In the genomic region with DNA sequence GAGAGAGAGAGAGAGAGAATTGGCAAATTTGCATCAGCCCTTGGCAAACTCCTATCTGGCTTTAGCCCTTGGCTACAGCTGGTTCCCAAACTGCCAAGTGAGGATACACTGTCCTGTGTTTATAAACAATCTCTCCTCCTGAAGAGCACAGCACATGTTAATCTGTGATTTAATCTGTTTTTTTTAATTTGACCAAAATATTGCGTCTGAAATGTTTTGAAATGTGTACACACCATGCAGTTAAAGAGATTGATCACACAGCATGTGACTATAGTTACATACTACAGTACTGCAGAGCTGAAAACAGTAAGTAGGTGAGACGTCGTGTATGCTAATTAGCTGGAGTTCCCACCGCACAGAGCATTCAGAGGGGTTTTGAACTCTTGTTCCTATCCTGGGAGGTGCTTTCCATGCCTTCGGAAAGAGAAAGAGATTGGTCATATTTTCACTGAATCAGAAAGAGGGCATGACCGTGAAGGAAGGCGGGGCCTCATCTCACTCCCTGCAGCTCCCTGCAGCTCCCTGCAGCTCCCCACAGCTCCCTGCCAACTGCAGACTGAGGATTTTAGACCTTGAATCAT, we compare ENCODE assay signal across 8 mouse cellular contexts. TPM values are rescaled to one million over a fixed set of nuclear protein-coding genes. Genes with fewer than 3 reads are reported as not detected.
DNase-seq lines count a peak whose midpoint lies in the region; ATAC-seq and TF ChIP-seq lines count a peak whose summit lies in the region.

No protein-coding gene starts in this region.

- no peak for TF ChIP-seq CTCF in liver, adult 2 months (IDR thresholded peaks at IDR 0.05; ENCODE audit: low read depth, low read length)

- no peaks in the 10 kb centered on the region for H3K27me3 ChIP-seq in forebrain, embryonic 13.5 days
- H3K27me3 ChIP-seq in forebrain, embryonic 12.5 days, result no peaks in the 10 kb centered on the region
- H3K27me3 ChIP-seq in liver, adult 2 months (ENCODE audit: control insufficient read depth, insufficient read depth, low read length), result no peaks in the 10 kb centered on the region
- H3K27me3 ChIP-seq in liver, embryonic 12.5 days (replicated peaks), result no peaks in the 10 kb centered on the region

- peaks cover 4% of the 10 kb centered on the region; the same call in 1 of the 2 replicates for H3K4me1 ChIP-seq in forebrain, embryonic 13.5 days
- H3K4me1 ChIP-seq in forebrain, embryonic 12.5 days, result peaks cover 10% of the 10 kb centered on the region
- no peaks in the 10 kb centered on the region for H3K4me1 ChIP-seq in liver, adult 2 months (ENCODE audit: control insufficient read depth, insufficient read depth, low read length)
- H3K4me1 ChIP-seq in liver, embryonic 12.5 days, result no peaks in the 10 kb centered on the region

- H3K9me3 ChIP-seq in forebrain, embryonic 13.5 days (replicated peaks), result no peaks in the 10 kb centered on the region
- H3K9me3 ChIP-seq in forebrain, embryonic 12.5 days, result no peaks in the 10 kb centered on the region
- H3K9me3 ChIP-seq in liver, embryonic 12.5 days (replicated peaks), result no peaks in the 10 kb centered on the region

- no peaks in the 10 kb centered on the region for H3K79me2 ChIP-seq in liver, adult 2 months (ENCODE audit: control insufficient read depth, insufficient read depth, low read length)

- H3K4me3 ChIP-seq in forebrain, embryonic 13.5 days, result no peak overlapping the region
- no peak overlapping the region for H3K4me3 ChIP-seq in forebrain, embryonic 12.5 days (replicated peaks)
- no peak overlapping the region for H3K4me3 ChIP-seq in liver, adult 2 months (ENCODE audit: insufficient read depth, low read depth, low read length)
- no peak overlapping the region for H3K4me3 ChIP-seq in liver, embryonic 12.5 days

- H3K4me2 ChIP-seq in forebrain, embryonic 13.5 days, result no peak overlapping the region
- H3K4me2 ChIP-seq in forebrain, embryonic 12.5 days, result no peak overlapping the region
- H3K4me2 ChIP-seq in liver, embryonic 12.5 days, result no peak overlapping the region

- ATAC-seq in forebrain, embryonic 13.5 days, result peak; percentile 78
- ATAC-seq in forebrain, embryonic 12.5 days (ENCODE audit: low FRiP score), result no peak
- ATAC-seq in liver, embryonic 12.5 days, result no peak

- no peak overlapping the region for H3K9ac ChIP-seq in forebrain, embryonic 13.5 days
- H3K9ac ChIP-seq in forebrain, embryonic 12.5 days, result no peak overlapping the region
- no peak overlapping the region for H3K9ac ChIP-seq in liver, adult 2 months (ENCODE audit: low read depth, low read length)
- H3K9ac ChIP-seq in liver, embryonic 12.5 days, result no peak overlapping the region

- no peak overlapping the region for H3K27ac ChIP-seq in forebrain, embryonic 13.5 days
- H3K27ac ChIP-seq in forebrain, embryonic 12.5 days, result no peak overlapping the region
- H3K27ac ChIP-seq in liver, adult 2 months (replicated peaks; ENCODE audit: insufficient read depth, low read depth, low read length), result no peak overlapping the region
- no peak overlapping the region for H3K27ac ChIP-seq in liver, embryonic 12.5 days

- H3K36me3 ChIP-seq in forebrain, embryonic 13.5 days (ENCODE audit: poor library complexity, severe bottlenecking), result no peaks in the 10 kb centered on the region
- no peaks in the 10 kb centered on the region for H3K36me3 ChIP-seq in forebrain, embryonic 12.5 days (replicated peaks)
- H3K36me3 ChIP-seq in liver, adult 2 months (ENCODE audit: control insufficient read depth, insufficient read depth, low read length), result no peaks in the 10 kb centered on the region
- no peaks in the 10 kb centered on the region for H3K36me3 ChIP-seq in liver, embryonic 12.5 days

- DNase-seq in liver, adult 2 months (ENCODE audit: extremely low read depth, low read depth, low spot score), result peak; percentile 67
- DNase-seq in adipocyte (ENCODE audit: low spot score), result peak; percentile 85
- DNase-seq in induced T-regulatory cell, adult 2 months (ENCODE audit: low read depth), result peak; percentile 55
- no peak for DNase-seq in layer of hippocampus, postnatal 36 days
- DNase-seq in right cerebral cortex, adult 2 months (ENCODE audit: low spot score in 2 of 2), result no peak

- no peak for TF ChIP-seq POLR2A in liver, adult 2 months (IDR thresholded peaks at IDR 0.05; ENCODE audit: extremely low read depth, insufficient read depth, low read length)

- 29% methylated on average over 7 of the region's 7 CpGs for WGBS in forebrain, embryonic 13.5 days
- 32% methylated on average over 7 of the region's 7 CpGs for WGBS in forebrain, embryonic 12.5 days
- WGBS in liver, adult 2 months, result 22% methylated on average over 7 of the region's 7 CpGs
- 36% methylated on average over 7 of the region's 7 CpGs for WGBS in liver, embryonic 12.5 days (ENCODE audit: insufficient replicate concordance)

RNA-seq across cellular contexts. Expression of a gene that starts 24.2 kb away (rescaled TPM):
- polyA plus RNA-seq in forebrain, embryonic 13.5 days (2015; fragmentation: Nextera tagmentation; extraction: Ambion mirVana), result 0.04 and 0.08 TPM in 2 replicates
- 0.04 and 0.06 TPM in 2 replicates for polyA plus RNA-seq in forebrain, embryonic 12.5 days (2016; fragmentation: Nextera tagmentation; extraction: Ambion mirVana)
- total RNA-seq in liver, adult 2 months (2014; rRNA removed), result 0.28 and 0.74 TPM in 2 replicates
- polyA plus RNA-seq in liver, adult 2 months (2012; rRNA removed), result 0.11 and 0.27 TPM in 2 replicates
- 0.05 TPM in 1 of 2 replicates, not detected in the other for polyA plus RNA-seq in liver, embryonic 12.5 days (2016; fragmentation: Nextera tagmentation; extraction: Ambion mirVana)
- under 1 TPM; 0.12 to 0.48 TPM for total RNA-seq in layer of hippocampus, postnatal 36 days (2021)

Comparison
In these comparisons a context has a peak if more than half of its experiments do, and no peak if none do; other contexts are left out.
1. DNase-seq: peak in liver, adult 2 months (single experiment), adipocyte (single experiment) and induced T-regulatory cell, adult 2 months (single experiment); none in layer of hippocampus, postnatal 36 days (0 of 2) and right cerebral cortex, adult 2 months (0 of 2).